Mouse (Mus musculus) gastrocnemius, adult 18-20 months (tissue): ENCODE measurements around the gene 1810010H24Rik. TPM values are rescaled to one million over a fixed set of nuclear protein-coding genes. Genes with fewer than 3 reads are reported as not detected.
"Not testable (repeated sequence)": the region's sequence is repeated elsewhere in the genome, so short reads cannot be mapped to it uniquely, and the experiment has no call there.

Experiments used
- DNase-seq: peaks from one replicate; pipeline ENCODE4 v3.0.0; 2021; ENCODE audit warnings: low spot score
- long read RNA-seq, 2 experiments: library from polyadenylated mRNA; stranded (forward); transcript quantifications; one replicate each; pipeline ENCODE4 v2.0.0; 2021
- total RNA-seq, 2 experiments: library from RNA; stranded (reverse); gene quantifications; 2 replicates each; pipeline ENCODE4 v1.2.3; 2021

The 1810010H24Rik gene
- 1 to 10 TPM; 1.5 TPM for total RNA-seq
- long read RNA-seq, experiment 1, partial matches to known transcripts = 3 of 3 reads
- long read RNA-seq, experiment 1, other reads (novel, unspliced or antisense) = 0 of 3 reads
- long read RNA-seq, experiment 2, partial matches to known transcripts = 1 of 1 reads
- long read RNA-seq, experiment 2, other reads (novel, unspliced or antisense) = 0 of 1 reads

DNA sequence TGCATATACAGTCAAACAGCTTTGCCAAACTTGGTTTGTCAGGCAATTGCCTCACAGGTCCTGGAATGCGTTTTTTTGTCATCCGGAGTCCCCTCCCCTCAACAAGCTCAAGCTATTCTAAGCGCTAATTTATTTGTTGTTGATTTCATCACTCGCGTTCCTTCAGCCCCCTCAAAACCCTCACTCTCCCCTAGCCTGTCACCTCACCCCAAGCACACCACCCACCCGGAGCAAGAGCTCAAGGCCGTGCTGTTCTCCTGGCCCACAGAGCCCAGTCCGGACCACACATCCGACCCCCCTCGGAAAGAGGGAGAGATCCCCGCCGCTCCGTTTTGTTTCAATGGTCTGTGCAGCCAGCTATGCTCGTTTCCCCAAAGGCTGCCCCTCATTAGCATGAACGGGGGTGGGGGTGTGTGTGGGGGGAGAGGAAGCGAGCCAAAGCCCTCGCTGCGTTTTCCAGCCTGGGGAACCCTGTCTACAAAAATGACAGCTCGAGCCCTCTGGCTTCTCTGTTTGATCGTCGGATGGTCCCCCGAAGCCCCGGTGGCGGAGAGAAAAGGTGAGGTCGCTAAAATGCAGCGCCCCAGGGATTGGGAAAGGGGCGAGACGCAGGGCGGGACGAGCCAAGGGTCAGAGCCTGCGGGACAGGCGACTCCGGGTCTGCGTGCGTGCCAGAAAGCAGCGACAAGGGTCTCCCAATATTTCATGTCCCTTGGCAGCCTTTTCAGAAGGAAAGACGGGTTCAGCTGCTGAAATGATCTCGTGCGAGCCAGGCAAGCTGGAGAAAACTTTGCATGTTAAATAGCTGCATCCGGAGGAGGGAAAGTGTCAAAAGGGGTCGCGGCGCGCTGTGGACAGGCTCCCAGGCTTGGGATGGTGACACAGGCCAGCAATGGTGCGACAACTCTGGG is at the start of gene 1810010H24Rik:
TSS of gene 1810010H24Rik (plus strand) at position 271 of the 911 bp plus-strand sequence.
- DNase-seq = no peak

DNA sequence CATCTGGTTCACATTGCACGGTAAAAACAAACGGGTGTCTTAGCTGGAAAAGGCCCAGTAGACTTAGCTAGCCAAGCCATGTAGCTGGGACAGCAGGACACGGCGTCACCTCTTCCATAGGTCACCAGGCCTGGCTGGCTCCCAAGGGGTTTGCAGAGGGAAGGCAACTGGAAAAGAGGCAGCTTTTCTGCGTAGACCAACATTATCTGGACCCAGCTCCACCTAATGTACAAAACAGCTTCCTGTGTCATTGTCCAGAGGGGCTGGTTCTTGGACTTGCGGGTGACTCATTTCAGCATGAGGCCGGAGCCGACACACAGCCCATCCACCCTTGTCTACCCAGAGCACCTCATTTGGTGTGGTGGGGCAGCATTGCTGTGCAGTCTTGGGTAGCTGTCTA is 49.3 kb upstream of the 1810010H24Rik start:
- peak; percentile 69 for DNase-seq

DNA sequence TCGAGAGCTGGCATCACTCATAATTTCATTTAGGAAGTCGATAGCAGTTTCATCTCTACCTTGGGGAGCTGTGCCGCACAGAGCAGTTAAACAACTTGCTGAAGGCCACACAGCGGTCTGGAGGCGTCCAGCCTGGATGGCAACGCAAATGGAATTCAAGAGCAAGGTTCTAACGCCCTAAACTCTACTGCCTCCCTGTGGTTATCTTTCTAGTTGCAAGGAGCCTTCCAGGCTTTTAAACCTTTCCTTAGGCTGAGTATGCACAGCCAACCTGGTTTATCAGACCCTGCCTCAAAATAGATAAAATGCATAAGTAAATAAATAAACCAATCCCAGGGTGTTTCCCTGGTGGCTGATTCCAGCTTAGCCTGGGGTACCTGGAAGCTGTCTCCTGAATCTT is 45.0 kb upstream of the 1810010H24Rik start:
- DNase-seq = peak; percentile 80

DNA sequence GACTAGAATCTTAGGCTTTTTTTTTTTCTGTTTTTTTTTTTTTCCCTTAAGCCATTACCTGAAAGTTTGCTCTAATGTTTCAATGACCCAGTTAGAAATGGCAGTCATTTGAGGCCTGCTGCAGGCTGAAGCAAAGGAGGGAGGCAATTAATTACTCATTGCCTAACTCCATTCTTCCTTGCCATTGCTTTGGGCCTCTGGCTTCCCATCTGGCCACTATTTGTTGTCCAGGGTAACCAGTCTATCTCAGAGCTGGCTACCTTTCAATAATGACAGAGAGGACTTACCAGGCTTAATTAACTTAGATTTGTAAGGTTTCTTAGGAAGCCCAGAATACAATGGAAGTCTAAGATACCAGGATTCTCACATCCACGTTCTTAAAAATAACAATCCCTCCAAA is 43.7 kb upstream of the 1810010H24Rik start:
- peak; percentile 23 for DNase-seq

DNA sequence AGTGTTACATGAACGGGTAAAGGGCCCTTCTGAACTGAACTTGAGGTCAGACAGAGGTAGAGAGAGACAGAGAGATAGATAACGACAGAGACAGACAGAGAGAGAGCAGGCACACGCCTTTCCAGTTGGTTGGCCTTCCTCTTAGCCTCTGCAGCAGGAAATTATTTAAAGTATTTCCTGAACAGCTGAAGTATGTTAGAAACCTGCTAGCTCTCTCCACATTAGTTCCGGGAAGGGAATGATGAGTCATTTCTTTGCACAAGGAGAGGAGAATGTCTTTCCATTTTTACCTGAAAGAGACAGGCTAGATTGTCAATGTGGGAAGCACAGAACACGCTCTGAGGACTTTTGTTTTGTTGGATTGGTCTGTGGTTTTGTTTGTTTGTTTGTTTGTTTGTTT is 43.1 kb upstream of the 1810010H24Rik start:
- DNase-seq = no peak

DNA sequence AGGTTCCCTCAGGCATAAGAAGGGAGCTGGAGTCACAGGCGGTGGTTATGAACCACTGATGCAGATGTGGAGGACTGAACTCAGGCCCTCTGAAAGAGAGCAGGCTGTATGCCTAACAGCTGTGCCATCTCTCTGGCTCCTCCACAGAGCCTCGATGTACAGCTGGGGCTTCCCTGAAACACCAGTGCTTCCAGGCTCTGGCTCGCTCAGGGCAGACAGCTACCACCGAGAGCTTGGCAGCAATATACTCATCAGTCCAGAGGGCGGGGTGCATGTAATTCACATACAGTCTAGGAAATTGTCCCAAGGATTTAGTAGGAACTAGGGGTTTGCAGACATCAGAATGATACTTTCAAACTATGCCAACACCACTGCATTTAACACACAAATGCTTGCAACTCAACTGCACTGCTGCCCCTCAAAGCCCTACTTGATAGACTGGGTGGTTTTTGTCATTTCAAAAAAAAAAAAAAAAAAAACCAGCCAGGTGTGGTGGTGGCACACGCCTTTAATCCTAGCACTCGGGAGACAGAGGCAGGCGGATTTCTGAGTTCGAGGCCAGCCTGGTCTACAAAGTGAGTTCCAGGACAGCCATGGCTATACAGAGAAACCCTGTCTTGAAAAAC is 39.4 kb upstream of the 1810010H24Rik start:
- not testable (repeated sequence) for DNase-seq

DNA sequence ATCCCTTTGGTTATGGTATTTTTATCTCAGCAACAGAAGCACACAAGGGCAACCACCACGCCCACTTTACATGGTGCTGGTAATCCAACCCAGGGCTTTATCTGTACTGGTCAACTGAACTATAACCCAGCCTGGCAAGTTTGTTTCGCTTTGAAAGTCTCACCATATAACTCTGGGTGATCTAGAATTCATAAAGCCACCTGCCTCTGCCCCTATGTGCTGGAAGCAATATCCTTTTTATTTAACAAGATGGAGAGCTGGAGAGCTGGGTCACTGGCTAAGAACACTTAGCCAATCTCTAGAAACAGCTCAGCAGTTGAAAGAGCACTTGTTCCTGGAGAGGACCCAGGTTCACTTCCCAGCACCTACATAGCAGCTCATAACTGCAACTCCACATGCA is 38.1 kb upstream of the 1810010H24Rik start:
- no peak for DNase-seq

DNA sequence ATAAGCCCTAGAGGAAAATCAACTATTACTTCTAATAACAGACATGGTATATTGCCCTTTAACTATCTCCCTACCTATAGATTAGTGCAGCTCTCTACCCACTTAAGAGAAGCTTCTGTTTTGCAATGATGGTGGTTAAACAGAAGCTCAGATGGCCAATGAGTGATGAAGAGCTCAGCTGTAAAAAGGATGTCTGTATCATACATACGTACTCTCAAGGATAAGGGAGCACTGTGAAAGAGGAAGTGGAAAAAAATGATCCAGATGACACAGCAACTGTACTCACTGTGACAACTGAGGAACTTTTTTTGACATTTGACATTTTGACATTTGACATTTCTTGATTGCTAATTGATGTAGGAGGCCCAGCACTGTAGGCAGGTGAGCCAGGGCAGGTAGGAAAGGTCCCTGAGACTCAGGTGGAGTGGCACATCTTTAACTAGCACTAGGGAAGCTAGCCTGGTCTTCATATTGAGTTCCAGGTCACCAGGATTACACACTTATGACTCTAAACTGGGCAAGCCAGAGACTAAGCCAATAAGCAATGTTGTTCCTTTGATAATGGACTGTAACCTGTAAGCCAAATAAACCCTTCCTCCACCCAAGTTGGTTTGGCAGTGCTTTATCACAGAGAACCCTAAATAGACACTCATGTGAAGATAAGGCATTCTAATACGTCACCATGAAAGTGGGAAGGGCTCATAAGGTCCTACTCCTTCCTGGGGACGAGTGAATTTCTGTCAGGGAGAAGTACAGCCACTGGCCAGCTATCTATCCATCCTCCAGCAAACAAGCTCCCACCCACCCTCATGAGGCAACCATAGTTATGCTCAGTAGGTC is 31.0 kb upstream of the 1810010H24Rik start:
- DNase-seq = no peak

DNA sequence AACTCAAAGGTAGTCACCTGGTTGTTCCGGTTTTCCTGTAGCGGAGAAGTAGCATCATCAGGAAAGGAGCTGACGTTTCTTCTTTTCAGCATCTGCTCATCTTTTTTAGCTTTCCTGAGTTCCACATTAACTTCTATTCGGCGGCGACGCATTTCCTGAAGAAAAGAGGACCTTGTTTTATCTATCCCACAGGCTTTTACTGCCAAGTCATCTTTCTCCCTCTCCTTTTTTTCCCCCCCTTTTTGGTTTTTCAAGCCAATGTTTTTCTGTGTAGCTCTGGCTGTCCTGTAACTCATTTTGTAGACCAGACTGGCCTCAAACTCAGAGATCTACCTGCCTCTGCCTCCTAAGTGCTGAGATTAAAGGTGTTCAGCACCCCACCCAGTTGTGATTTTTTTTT is 29.0 kb upstream of the 1810010H24Rik start:
- DNase-seq = not testable (repeated sequence)

DNA sequence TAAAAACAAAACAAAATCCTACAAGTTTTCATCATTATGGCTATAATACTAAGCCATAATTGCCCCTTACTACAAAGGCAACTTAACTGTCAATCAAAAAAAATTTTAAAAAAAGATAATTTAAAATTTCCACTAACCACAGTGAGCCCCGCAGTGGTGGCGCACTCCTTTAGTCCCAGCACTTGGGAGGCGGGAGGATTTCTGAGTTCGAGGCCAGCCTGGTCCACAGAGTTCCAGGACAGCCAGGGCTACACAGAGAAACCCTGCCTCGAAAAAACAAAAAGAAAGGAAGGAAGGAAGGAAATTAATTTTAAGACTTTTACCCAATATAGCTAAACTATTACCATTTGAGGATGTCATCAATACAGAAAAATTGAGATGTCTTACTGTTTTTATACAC is 27.5 kb upstream of the 1810010H24Rik start:
- DNase-seq = no peak

DNA sequence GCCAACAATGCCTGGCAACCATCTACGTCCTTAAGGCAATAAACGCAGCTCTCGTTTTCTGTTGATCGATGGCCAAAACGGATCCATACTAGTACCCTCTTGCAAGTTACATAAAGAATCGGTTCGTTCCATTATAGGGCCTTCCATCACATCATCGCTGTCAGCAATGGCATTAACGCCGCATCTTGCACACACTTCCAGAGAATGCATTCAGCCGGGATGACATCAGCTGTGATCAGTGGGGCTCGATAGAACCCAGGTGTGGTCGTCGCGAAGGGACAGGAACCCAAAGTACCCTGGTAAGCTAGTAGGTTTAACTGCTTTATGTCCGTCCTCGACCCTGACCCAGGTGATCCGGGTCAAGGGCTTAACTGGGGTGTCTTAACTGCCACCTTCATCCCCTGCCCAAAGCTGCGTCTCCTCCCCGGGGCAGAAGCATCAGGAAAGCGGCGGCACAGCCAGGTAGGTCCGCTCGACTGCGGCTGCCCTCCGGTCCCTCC is 26.8 kb upstream of the 1810010H24Rik start:
- no peak for DNase-seq

DNA sequence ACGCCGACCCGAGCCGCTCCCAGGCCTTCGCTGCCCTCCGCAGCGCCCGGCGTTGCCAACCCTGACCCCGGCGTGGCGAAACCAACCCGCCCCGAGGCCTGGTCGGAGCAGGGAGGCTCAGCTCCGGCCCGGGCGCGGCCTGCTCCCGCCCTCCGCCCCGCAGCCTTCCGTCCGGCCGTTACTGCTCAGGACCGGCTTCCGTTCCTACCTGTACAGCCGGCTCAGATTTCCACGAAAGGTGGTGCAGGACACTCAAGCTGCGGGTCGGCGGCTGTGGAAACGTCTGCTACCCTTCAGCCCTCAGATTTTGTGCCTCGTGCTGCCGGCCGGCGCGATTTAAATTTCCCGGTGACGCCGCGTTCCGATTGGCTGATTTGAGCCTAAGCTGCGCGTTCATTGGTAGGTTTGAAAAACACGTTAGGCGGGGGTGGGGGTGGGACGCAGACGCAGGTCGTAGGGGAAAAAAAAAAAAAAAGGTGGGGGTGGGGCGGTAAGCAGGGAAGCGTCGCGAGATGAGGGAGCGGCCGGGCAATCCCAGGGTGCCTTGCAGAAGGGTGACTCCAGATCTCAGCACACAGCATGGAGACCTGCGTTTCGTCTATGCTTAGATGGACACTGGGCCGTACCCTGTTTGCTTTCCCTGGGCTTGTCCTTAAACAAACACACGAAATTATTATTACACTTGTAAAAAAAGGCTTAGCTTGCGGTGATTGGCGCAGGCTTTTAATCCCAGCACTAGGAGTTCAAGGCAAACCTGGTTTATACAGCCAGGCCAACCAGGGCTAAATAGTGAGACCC is 26.1 kb upstream of the 1810010H24Rik start, which contains the start of gene Kpna2:
TSS of gene Kpna2 (minus strand) at position 391 of the 798 bp plus-strand sequence.
- DNase-seq = peak; percentile 90

DNA sequence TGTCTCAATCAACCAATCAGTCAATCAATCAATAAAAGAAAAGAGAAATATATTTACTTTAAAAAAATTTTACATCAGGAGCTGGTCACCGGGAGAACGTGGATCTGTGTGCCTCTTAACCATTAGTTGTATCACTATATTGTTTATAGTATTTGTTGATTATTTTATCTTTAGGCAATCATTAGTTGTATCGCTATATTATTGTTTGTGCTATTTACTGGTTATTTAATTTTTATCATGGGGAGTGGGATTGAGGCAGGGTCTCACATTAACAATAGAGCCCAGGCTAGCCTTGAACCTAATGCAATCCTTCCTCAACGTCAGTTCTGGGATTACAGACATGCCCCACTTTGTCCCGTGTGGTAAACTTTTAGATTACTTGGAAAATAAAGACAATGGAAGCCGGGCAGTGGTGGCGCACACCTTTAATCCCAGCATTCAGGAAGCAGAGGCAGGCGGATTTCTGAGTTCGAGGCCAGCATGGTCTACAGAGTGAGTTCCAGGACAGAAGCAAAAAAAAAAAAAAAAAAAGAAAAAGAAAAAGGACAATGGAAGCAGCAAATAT is 25.4 kb upstream of the 1810010H24Rik start:
- DNase-seq = no peak

DNA sequence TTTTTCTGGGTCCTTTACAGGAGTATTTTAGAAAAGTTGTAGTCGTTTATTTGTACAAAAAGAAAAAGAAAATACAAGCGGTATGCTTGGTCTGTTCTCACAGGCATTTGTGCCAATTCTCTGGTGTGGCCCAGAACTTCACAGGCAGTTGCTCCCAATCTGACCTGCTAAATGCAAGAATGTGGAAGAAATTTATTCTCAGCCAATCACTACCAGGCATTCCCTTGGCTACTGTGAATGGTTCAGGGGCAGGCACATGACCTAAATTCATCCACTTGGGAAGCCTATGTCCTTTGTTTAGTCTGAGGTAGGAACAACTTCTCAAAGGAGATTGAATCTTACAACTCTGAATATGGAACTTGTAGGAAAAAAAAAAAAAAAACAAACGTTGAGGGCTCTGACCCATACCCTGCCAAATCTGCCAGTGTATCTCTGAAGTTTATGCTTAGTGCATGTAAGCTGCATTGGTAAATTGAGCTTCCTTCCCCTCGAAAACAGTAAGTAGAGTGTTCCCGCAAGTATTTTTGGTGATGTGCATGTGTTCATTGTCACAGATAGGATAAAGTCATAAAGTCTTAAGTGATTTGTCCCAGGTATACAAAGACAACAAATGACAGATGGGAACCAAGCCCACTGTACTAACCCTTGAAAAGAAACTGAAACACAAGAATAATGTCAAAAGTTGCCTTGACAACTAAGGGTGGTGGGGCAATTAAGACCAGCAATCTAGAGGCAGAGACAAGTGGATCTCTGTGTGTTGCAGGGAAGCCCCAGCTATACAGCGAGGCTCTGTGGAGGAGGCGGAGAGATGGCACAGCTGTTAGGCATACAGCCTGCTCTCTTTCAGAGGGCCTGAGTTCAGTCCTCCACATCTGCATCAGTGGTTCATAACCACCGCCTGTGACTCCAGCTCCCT is 23.5 kb upstream of the 1810010H24Rik start:
- no peak for DNase-seq

DNA sequence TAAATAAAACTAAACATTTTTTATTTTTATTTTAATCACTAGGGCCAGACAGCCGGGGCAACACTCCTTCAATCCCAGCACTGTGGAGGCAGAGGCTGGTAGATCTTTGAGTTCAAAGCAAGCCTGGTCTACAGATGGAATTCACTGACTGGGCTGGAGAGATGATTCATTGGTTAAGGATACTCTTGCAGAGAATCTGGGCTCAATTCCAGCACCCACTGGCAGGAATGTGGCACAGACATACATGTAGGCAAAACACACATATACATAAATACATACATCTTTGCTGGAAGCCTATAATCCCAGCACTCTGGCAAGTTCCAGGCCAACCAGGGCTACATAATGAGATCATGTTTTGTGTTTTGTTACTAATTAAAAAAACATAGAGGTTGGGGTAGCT is 19.9 kb upstream of the 1810010H24Rik start:
- no peak for DNase-seq

DNA sequence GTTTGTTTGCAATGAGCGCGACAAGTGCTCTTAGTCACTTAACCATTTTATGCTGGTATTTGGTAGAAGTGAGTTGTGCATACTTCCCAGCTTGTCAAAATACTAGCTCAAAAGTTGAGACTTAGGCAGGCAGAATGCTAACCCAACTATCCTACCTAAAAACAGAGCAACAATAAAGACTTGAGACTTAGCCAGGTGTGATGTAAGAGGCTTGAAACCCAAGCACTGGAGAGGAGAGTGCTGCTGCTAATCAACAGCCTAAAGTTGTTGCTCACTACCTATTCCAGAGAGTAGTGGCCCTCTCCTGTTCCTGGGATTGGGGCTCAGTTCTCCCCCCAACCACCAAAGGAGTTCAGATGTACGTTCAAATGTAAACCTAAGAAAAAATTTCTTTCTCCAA is 15.0 kb upstream of the 1810010H24Rik start:
- no peak for DNase-seq

DNA sequence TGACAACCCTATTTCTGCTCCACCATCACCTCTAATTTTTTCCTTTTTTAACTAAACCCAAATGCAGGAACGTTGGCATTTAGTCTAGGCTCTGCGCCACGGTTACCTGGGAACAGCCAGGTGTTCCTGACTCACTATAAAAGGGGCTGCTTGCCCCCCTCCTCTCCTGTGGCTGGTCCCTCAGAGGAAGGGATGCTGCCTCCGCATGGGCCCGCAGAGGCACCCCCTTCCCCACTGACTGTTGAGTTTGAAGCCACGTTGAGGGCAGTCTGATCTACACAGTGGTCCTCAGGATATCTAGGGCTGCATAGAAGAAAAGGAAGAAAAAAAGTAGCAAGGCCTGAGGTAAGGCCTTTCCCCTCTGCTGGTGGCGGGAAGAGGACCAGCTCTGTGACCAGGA is 14.3 kb upstream of the 1810010H24Rik start:
- no peak for DNase-seq

DNA sequence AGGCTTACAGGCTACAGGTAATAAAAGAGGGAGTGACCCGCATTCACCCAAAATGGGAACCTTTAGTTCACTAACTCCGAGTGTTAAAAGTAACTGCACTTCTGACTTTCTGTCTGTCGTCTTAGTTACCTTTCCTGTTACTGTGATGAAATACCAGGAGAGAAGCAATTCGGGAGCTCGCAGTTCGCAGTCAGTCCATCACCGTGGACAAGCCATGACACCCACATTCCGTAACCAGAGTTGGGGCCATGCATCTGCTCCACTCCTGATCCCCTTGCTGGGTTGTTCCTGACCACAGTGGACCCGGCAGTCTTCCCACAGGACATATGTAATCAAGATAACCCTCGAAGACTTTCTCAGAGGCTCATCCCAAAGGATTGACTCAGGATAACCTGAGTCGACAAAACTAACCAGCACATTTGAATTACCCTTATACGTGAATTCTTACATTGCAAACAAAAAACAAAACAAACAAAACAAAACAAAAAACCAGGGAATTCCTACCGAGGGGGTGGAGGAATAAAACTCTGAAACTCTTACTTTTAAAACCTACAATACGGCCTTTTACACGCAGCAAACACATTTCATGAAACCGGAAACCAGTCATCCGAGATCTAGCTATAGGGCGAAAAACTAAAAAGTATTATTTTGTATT is 13.7 kb upstream of the 1810010H24Rik start:
- DNase-seq = no peak
